Mouse (Mus musculus) spleen, postnatal 14 days (tissue): ENCODE data around the gene Gpc1.

Experiments used
- DNase-seq, 2 experiments: peaks; one replicate each; pipeline ENCODE4 v3.0.0; 2021 to 2022; ENCODE audit warnings: low spot score in 2 of 2

Gpc1 gene

DNA sequence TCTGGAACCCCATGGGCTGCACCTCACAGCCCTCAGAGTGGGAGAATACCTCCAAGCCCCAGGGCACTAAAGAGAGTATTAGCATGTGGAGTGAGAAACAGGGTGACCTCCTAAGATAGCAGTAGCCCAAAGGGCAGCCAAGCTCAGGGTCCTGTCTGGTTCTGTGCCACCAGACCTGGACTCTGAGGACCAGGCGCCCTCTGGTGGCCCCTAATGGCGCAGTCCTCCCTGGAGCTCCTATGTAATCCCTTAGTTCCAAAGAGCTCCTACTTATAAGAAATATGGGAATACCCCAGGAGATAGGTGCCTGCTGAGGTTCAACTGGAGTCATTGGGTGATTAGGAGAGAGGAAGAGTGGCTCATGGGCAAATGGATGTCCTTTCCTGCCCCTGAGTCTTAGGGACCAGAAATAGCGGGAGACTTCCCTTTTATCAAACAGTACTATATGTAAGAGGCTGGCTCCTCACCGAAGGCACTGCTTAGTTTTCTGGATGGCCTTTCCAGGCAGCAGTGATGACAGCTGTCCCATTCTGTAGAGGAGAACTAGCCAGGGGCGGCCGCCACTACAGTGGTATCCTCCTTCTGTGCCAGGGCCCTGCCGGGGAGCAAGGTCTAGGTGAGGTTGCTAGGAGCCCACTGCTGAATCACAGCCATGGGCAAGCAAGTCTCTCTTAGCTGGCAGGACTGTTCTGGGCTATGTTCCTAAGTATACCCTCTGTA, 2.7 kb downstream of the Gpc1 start:
- peak in 1 of 2 experiments; percentile 39 for DNase-seq

DNA sequence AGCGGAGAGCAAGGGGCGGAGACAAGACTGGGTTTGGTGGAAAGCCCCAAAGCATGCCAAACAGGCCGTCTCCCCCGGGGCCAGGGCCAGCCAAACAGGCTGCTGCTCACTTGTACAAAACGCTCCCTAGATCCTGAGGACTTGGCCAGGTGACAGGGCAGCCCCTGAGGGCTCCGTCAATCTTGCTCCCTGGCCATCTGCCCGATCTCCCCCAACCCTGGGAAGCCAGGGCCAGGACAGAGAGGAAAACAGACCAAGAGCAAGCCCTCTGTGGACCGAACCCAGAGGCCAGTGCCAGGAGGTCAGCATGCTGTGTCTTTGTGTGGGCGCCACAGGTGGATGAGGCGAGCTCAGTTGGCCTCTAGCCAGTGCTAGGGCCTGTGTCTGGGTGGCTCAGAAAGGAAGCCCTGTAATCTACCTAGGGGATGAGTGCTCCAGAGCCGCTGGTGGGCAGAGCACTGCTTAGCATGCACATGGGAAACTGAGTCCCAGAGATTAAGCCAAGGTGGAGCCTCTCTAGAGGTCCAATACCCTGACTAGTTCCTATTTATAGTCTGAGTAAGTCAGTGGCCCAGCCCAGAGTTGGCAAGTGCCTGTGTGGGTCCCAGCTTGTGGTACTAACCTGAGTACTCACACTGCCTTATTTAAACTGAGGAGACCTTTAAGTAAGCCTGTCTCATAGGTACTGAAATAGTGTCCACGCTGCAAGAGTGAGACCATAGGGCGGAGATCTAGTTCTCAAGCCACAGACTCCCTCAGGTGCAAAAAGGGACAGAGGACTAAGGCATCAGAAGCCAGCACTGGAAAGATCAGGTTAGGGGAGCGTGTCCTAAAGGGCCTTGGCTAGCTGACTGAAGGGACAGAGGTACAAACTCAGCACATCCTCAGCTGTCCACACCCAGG, 6.7 kb downstream of the Gpc1 start:
- no peak for DNase-seq

DNA sequence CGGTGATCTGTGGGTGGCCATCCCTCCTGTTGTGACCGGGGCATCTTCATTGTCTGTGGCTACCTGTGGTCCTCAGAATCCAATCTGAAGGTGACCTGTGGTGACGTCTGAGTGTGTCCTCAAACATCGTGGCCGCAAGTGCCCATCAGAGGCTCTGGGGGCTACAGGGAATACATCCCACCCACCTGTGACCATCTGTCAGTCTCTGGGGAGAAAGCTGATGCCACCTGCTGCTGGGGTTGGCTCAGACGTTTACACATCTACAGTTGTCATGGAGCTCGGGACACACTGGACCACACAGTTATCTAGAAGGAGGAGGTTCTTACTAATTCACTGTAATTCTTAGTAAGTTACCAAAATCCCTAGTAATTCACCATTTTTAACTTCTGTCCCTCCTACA, 7.8 kb downstream of the Gpc1 start:
- DNase-seq: no peak

DNA sequence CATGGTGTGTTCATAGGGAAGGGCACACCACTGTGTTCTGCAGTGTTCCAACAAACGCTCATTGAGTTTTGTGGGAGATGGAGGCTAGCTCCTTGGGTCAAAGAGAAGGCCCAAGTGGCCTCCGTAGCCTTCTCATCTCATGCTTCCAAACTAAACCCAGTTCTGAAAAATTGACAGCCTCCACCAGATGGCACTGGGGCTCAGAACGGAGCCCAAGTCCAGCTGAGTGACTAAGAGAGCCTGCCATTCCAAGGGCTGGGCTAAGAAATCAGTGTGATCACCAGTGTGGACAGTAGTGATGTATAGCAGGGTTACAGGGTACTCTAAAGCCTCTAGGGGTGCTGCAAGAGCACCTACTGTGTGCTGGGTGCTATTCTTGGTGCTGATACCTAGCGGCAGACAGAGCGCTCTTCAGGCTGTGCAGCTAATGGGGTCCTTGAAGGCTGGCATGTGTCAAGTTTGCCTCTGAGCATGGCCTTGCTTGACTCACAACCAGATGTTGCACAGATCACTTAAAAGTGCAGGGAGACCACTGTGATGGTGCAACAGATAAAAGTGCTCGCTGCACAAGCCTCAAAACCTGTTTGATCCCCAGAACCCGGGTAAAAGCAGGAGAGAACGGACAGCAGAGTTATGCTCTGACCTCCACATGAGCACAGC, 8.9 kb downstream of the Gpc1 start:
- no peak for DNase-seq

DNA sequence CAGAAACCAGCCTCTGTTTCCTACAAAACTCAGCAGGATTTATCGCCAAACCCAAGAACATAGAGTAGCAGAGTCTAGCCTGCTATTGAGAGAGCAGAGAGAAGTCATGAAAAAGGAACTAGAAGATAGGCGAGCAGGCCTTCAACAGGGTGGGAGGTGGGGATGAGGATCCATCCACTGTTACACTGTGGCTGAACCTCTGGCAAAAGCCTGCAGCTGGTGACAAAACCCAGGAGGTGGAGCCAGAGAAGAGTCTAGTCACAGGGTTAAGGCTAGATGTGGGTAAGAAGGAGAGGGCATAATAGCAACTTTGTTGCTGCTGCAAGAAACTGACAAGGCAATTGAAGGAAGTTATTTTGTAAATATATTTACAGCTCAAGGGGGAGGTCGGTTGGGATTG, 10.0 kb downstream of the Gpc1 start:
- DNase-seq: no peak

DNA sequence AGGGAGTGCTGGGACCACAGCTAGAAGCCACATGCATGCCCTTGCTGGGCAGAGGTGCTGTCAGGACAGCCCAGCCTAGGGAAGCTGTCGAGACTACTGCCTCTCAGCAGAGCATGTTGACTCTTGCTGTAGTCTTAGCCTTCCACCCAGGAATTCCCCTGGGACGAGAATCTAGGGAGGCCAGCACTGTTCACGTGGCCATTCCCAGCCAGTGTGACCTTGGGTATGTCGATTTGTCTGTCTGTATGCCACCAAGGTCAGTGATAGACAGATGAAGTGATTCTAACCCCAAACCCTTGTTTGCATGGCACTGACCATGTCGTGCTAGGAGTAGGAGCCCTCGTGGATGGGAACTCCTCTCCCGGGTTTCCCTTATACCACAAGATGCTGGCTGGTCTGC, 14.4 kb downstream of the Gpc1 start:
- DNase-seq: no peak

DNA sequence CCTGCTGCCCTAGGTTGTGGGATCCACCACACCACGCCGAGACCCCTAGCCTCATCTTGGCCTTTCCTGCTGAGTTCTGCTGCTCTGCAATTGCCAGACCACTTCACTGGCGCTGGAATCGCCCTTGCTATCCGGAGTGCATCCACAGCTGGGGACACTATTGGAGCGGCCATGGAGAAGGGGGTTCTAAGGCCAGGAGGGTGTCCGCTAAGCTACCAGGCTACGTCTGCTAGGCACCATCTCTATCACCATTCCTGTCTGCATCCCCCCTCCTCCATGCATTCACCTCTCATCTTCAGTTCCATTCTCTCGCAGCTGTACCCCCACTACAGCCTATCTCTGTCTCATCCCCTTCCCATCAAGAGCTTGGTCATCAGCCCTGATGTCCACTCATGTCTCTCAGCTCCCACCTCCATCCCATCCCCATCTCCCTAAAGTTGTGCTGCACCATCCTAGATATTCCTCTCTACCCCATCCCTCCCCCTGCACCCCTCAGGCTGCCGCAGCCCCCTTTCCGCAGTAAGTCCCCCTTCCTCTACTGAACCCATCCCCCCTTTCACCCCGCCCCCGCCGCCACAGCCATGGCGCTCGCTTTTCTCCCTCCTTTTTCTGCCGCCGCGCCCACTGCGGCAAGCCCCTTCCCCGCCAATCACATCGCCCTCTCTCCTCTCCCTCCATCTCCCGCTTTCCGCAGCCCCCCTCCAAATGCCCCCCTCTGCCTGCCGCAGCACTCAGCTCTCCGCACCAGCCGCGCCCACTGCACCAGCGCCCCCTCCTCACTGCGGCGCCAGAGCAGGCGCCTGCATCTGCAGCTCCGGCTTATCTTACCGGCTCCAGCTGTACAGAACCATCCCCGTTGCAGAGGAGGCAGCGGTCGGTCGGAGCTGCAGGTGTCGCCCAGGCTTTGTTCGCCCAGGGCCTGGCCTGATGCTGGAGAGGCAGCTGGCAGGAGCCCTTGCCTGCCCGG, 16.7 kb downstream of the Gpc1 start:
- DNase-seq: no peak

DNA sequence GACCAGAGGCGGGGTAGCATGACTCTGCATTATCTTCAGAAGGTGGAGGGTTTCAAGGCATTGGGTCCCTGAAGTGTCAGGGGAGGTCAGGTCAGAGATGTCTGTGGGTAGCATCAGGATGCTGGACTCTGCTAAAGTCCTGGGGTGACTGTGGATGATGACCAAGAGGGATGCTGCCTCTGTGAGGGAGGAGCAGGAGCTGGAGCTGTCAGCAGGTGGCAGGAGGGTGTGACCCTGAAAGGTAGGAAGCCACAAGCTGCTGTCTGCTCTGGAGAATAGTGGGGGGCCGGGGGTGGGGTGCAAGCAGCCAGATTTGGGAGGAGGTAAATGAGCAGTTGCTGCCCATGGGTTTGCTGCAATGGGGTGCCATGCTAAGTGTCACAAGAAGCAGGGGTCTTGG, 18.0 kb downstream of the Gpc1 start:
- no peak for DNase-seq

DNA sequence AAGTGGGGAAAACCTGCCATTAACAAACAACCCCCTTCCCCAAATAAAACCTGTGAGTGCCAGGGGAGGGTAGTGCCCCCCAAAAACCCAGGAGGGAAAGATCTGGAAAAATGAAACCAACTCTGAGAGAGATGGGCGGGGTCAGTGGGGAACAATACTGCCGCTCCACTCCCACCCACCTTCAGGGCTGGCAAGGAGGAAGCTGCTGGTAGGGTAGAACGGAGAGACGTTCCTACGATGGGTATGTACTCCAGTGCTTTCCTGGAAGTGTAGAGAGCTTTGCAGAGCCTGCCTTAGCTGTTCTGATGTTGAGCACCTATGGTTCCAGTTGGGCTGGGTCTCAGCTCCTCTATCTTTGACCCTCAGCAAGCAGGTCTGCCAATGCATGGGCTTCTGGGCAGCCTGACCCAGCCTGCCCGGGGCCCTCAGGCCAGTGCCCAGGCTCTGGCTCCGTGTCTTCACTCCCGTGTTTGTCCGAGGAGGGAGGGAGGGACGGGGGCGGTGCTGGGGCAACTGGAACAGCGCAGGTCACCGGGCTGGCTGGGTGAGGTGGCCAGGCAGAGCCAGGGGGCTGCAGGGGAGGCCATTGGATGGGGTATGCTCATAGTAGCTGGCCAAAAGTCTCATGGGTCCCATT, 18.6 kb downstream of the Gpc1 start:
- DNase-seq: no peak

DNA sequence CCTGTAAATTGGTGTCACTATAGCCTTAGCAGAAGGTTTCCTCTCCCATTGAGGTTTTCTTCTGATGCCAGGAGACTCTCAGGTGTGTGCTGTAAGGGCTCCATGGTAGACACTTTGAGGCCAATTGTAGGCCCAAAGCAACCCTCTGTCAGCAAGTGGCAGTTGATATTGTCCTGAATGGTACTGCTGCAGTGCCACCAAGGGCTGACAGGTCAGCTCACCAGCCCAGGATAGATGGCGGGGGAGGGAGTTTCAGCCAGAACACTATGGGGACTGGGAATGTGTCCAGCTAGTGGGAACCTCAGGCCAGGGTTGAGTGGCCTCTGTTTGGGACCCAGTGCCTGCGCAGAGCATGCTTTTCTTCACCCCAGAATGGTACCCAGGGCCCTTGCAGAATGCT, 21.0 kb downstream of the Gpc1 start:
- no peak for DNase-seq

DNA sequence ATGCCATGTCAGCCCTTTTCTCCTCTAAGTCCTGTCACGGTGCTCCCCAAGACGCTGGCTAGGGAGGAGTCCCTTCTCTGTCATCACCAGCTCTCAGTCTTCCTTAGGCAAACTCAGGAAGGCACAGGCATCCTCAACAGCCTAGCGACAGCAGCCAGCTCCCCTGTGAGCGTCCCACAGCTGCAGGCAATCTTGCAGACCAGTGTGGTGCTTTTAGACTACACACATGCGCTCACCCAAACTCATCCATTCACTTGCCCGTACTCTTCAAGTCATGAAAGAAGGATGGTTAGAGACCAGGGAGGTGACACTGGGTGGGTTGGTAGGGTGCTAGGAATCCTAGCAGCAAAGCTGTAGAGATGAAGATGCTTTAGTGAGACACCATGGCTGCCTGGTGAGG, 30.1 kb downstream of the Gpc1 start:
- no peak for DNase-seq

DNA sequence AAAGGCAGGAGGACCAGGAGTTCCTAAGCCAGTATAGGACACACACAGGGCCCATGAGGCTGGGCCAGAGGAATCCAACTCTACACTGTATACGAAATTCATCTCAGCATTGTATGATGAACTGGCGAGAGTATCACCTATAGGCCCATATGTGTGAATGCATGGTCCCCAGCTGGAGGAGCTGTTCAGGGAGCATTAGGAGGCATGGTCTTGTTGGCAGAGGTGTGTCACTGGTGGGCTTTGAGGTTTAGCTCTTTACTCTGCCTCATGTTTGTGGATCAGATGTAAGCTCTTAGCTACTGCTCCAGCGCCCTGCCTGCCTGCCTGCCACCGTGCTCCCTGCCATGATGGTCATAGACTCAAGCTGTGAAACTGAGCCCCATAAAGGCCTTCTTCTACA, 31.8 kb downstream of the Gpc1 start:
- DNase-seq: no peak

DNA sequence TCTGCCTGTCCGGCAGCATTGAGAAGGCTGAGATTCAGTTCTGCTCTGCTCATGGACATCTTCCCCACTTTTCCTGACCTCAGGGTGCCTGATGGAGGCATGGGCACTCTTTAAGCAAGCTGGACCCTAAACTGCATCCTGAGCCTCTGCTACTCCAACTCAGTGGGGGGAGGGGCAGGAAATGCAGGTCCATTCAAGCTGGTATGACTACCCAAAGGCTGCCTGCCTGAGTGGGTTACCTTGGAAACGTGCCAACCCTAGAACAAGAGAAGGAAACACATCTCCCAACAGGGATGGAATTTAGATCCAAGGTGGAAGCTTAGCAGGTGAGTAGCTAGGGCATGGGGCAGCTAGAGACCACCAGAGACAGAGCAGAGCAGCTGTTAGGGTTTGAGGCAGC, 34.7 kb downstream of the Gpc1 start:
- no peak for DNase-seq

DNA sequence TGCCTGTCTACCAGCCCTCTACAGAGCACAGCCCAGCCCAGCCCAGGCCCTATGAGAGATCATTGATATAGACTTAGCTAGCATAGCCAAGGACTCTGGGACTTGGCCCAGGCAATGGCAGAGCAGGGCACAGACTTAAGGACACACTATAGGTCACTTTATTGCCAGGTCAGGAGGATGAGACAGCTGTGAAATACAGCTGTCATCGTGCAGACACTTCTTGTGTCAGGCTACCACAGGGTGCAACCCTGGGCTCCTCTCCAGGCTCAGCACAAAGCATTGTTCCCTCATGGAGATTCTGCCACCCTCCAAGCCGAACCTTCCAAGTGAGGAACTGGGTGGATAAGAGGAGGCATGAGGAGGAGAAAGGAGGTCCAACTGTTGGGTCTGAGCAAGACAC, 38.5 kb downstream of the Gpc1 start:
- no peak for DNase-seq

DNA sequence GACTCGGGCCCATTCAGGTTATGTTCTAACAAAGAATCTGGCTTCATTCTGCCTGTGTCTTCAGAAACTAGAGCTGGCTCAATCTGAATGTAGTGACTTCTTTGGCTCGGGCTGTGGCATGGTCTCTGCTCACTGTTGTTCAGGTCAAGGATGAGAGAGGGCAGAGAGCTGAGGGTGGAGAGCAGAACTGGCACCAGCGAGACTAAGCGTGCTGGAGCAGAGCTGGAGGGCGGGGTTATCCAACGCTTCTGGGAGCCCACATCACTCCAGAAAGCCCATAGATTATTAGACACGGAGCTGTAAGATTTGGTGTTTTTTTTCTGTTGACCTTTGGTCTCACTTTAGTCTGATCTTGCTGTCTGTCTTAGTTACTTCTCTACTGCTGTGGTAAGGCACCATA, 41.2 kb downstream of the Gpc1 start:
- DNase-seq: no peak

DNA sequence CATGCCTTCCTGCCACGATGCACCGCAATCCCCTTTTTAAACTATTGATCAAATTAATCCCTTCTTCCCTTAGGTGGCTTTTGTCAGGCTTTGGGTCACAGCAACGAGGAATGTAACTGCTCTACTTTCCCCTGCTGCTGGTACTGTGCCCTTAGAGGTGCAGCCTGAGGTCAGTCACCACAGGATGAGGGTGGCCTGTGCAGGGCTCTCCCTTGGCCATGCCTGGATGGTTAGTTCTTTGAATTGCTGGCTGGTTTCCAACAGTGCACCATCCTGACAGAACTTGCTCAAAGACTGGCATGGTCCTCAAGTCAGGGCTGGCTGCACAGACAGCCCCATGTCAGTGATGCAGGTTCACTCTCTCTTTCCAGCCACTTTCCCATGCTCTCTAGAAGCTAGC, 42.6 kb downstream of the Gpc1 start:
- DNase-seq: no peak

DNA sequence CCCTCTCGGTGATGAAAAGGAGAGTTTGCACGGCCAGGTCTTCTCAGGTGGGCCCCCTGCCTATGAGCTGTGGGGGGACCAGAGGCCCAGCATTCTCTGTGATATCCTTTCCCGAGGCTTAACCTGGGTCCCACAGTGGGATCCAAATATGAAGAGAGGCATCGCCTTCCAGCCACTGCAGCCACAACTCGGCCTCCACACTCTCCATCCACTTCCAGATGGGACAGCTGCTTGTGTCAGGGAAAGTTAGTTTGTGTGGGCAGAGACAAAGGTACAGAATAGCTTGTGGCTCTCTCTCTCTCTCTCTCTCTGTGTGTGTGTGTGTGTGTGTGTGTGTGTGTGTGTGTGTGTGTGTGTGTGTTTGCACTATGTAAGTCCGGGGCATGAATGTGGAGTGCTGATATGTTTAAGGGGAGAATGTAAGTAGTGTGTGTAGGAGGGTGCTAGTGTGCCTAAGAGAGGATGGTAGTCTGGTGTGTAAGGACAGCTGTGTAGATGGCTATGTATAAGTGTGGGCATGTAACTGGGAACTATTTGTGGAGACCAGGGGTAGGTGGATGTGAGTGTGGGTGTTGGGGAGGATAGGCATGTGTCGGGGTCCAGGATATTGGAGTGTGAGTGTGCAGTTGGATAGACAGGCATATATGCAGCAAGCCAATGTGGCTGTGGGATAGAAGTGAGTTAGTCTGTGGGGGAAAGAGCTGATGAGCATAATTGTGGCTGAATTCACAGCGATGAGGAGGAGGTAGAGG, 44.1 kb downstream of the Gpc1 start:
- DNase-seq: no peak

DNA sequence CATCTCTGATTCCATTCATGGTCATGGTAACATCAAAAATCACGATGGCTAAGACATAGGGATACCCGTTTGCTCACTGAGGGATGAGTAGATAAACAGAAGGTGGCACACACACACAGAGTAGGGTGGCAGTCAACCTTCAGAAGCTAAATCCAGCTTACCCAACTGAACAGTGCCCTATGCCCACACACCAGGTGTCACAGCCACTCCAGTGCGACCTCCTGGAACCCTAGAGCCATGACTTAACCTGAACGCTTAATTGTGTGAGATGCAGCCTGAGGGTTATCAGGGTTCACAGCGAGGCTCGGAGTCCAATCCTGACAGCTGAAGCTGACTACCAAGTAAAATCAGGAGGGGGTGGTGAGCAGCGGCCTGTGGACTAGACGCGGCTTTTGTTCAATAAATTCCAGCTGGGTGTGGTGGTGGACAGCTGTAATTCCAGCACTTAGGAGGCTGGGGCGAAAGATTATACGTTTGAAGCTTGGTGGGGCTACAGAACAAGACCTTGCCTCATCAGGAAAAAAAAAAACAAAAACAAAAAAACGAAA, 46.1 kb downstream of the Gpc1 start:
- no peak for DNase-seq

DNA sequence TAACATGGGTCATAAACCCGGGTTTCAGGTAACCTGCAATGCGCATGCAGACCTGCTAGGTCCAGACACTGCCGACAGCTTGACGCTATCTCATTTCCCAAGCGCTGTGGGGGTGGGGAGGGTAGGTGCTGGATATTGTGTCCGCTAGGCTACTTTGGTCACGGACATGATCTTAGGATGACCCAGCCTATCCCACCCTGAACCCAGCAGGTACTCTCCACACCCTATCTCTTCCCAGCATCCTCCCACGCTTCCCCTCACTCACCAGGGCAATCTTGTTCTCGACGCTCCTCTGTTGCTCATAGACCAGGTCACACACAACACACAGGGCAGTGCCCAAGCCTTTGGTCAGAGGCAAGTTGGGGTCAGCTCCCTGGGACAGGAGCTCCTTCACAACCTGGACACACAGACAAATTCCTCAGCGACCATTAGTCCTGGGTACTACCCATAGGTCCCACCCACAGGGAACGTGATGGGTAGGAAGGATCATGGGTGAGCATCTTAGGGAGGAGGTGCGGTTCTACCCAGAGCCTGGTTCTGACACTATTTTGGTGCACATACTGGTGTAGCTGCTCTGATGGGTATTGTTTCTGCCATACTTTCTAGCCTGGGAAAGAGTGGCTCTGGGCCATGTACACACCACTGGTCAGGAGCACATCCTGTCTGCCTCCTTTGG, 46.8 kb downstream of the Gpc1 start:
- no peak for DNase-seq

DNA sequence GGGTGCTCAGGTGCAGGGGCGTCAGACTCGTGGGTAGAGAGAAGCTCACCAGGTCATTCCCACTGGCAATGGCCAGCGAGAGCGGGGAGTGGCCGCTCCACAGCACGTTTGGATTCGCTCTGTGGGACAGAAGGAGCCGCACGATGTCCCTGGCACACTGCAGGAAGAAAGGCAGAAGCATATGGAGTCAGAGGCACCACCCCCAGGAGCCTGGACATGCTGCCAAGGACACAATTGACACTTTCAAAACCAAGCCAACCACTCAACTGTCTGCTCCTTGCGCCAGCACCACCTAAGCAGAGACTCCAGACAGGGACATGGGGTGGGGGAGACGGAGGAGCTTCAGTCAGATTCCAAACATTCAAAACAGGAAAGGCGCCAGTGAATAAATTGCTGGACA, 47.8 kb downstream of the Gpc1 start:
- no peak for DNase-seq
